16 mouse cellular contexts compared by ENCODE assay signal in genomic region chr7:44519240-44519913, GRCm38 (mm10). TPM values are rescaled to one million over a fixed set of nuclear protein-coding genes. Genes with fewer than 3 reads are reported as not detected.
A peak's percentile ranks its signal among the peaks of the same experiment; 100 is the strongest.
DNase-seq lines count a peak whose midpoint lies in the region; ATAC-seq and TF ChIP-seq lines count a peak whose summit lies in the region.
"Had no signal": no experiment of that assay in that cellular context is flagged by ENCODE, and none has a peak within 500 bp of the region (broad histone marks: within the 10 kb centered on the region; RNA-seq: fewer than 3 reads in every experiment).

No protein-coding gene starts in this region.

- no peak for TF ChIP-seq EP300 in lung, postnatal 0 days (IDR thresholded peaks at IDR 0.05)

- WGBS in forebrain, postnatal 0 days: 79% methylated on average over 9 of the region's 9 CpGs
- WGBS in forebrain, embryonic 11.5 days: 72% methylated on average over 9 of the region's 9 CpGs
- whole genome bisulfite sequencing in lung, postnatal 0 days: 61% methylated on average over 9 of the region's 9 CpGs
- WGBS in forebrain, embryonic 14.5 days: 72% methylated on average over 9 of the region's 9 CpGs

- no peaks in the 10 kb centered on the region for H3K36me3 ChIP-seq in forebrain, postnatal 0 days (ENCODE audit: insufficient read depth)
- no peaks in the 10 kb centered on the region for H3K36me3 ChIP-seq in forebrain, embryonic 11.5 days (ENCODE audit: control insufficient read depth, insufficient read depth, low read length)
- H3K36me3 ChIP-seq in lung, postnatal 0 days (ENCODE audit: insufficient read depth, low read length): no peaks in the 10 kb centered on the region
- no peaks in the 10 kb centered on the region for H3K36me3 ChIP-seq in forebrain, embryonic 14.5 days (ENCODE audit: control insufficient read depth, insufficient read depth, low read length)
- H3K36me3 ChIP-seq: liver, embryonic 13.5 days; midbrain, embryonic 12.5 days had no signal

- ATAC-seq in forebrain, postnatal 0 days: no peak
- ATAC-seq in forebrain, embryonic 11.5 days (replicated peaks; ENCODE audit: low FRiP score): no peak
- no peak for ATAC-seq in lung, postnatal 0 days
- no peak for ATAC-seq in forebrain, embryonic 14.5 days

- no peaks in the 10 kb centered on the region; the same call in 1 of the 2 replicates for H3K27me3 ChIP-seq in forebrain, postnatal 0 days (ENCODE audit: insufficient read depth, low read length)
- H3K27me3 ChIP-seq in forebrain, embryonic 11.5 days (ENCODE audit: control insufficient read depth, insufficient read depth, low read length): peaks cover 3% of the 10 kb centered on the region; the same call in 1 of the 2 replicates
- H3K27me3 ChIP-seq in lung, postnatal 0 days (replicated peaks; ENCODE audit: insufficient read depth, low read length): 0 out of 2 replicates have a peak, but pooled peaks cover 8% of the 10 kb centered on the region
- peaks cover 8% of the 10 kb centered on the region; the same call in 1 of the 2 replicates for H3K27me3 ChIP-seq in forebrain, embryonic 14.5 days (replicated peaks; ENCODE audit: control insufficient read depth, insufficient read depth, low read length)

- no peak for DNase-seq in forebrain, postnatal 0 days
- DNase-seq in forebrain, embryonic 11.5 days (ENCODE audit: low spot score): no peak
- DNase-seq in lung, postnatal 0 days (ENCODE audit: low spot score): no peak
- DNase-seq in lung, postnatal 10 days: no peak
- peak; percentile 85 for DNase-seq in ZHBTc4 (ENCODE audit: low read depth, low spot score)
- peak; percentile 26 for DNase-seq in retina, embryonic 14.5 days (ENCODE audit: low spot score)
- no peak for DNase-seq in forebrain, embryonic 14.5 days (ENCODE audit: low spot score)
- DNase-seq in kidney, postnatal 4 days: no peak
- DNase-seq: adrenal gland, postnatal 36 days; heart, postnatal 10 days; kidney, adult 11 months; liver, embryonic 13.5 days had no signal

- H3K4me2 ChIP-seq in forebrain, postnatal 0 days (ENCODE audit: low read depth): no peak overlapping the region
- H3K4me2 ChIP-seq in forebrain, embryonic 11.5 days (ENCODE audit: low read depth, low read length, severe bottlenecking): no peak overlapping the region
- no peak overlapping the region for H3K4me2 ChIP-seq in lung, postnatal 0 days (replicated peaks; ENCODE audit: low read depth, low read length)
- H3K4me2 ChIP-seq in forebrain, embryonic 14.5 days (ENCODE audit: low read length): no peak overlapping the region
- H3K4me2 ChIP-seq: liver, embryonic 13.5 days; midbrain, embryonic 12.5 days had no signal

- no peak overlapping the region for H3K9ac ChIP-seq in forebrain, postnatal 0 days
- no peak overlapping the region for H3K9ac ChIP-seq in forebrain, embryonic 11.5 days (ENCODE audit: low read length)
- H3K9ac ChIP-seq in lung, postnatal 0 days (replicated peaks; ENCODE audit: low read depth): no peak overlapping the region
- H3K9ac ChIP-seq in forebrain, embryonic 14.5 days (ENCODE audit: low read length): no peak overlapping the region
- H3K9ac ChIP-seq: liver, embryonic 13.5 days; midbrain, embryonic 12.5 days had no signal

- no peaks in the 10 kb centered on the region for H3K9me3 ChIP-seq in forebrain, postnatal 0 days (ENCODE audit: low read length)
- H3K9me3 ChIP-seq in forebrain, embryonic 11.5 days (ENCODE audit: control insufficient read depth, low read length): no peaks in the 10 kb centered on the region
- no peaks in the 10 kb centered on the region for H3K9me3 ChIP-seq in lung, postnatal 0 days (ENCODE audit: low read length)
- H3K9me3 ChIP-seq in forebrain, embryonic 14.5 days (replicated peaks; ENCODE audit: control insufficient read depth, low read length): no peaks in the 10 kb centered on the region
- H3K9me3 ChIP-seq: liver, embryonic 13.5 days; midbrain, embryonic 12.5 days had no signal

- H3K4me1 ChIP-seq in forebrain, postnatal 0 days (ENCODE audit: insufficient read depth): no peaks in the 10 kb centered on the region
- 0 out of 2 replicates have a peak, but pooled peaks cover 3% of the 10 kb centered on the region for H3K4me1 ChIP-seq in forebrain, embryonic 11.5 days (replicated peaks; ENCODE audit: control insufficient read depth, insufficient read depth, low read length)
- 0 out of 2 replicates have a peak, but pooled peaks cover 3% of the 10 kb centered on the region for H3K4me1 ChIP-seq in lung, postnatal 0 days (ENCODE audit: insufficient read depth, low read depth, low read length)
- H3K4me1 ChIP-seq in forebrain, embryonic 14.5 days (ENCODE audit: control insufficient read depth, insufficient read depth, low read length): peaks cover 3% of the 10 kb centered on the region; the same call in 1 of the 2 replicates
- H3K4me1 ChIP-seq: liver, embryonic 13.5 days; midbrain, embryonic 12.5 days had no signal

- peak; percentile 6; the same call in 1 of the 2 replicates for TF ChIP-seq CTCF in forebrain, postnatal 0 days (IDR thresholded peaks at IDR 0.05; ENCODE audit: low read depth)
- peak; percentile 29; the same call in 1 of the 2 replicates for TF ChIP-seq CTCF in lung, postnatal 0 days (IDR thresholded peaks at IDR 0.05)

- no peak overlapping the region for H3K27ac ChIP-seq in forebrain, postnatal 0 days (ENCODE audit: low read depth, low read length)
- no peak overlapping the region for H3K27ac ChIP-seq in forebrain, embryonic 11.5 days (ENCODE audit: low read depth, low read length)
- H3K27ac ChIP-seq in lung, postnatal 0 days (ENCODE audit: low read length): no peak overlapping the region
- H3K27ac ChIP-seq in forebrain, embryonic 14.5 days (ENCODE audit: low read depth, low read length): no peak overlapping the region
- H3K27ac ChIP-seq: liver, embryonic 13.5 days; midbrain, embryonic 12.5 days had no signal

- no peak overlapping the region for H3K4me3 ChIP-seq in forebrain, postnatal 0 days (ENCODE audit: low read depth, low read length)
- no peak overlapping the region for H3K4me3 ChIP-seq in forebrain, embryonic 11.5 days (ENCODE audit: low read depth, low read length)
- no peak overlapping the region for H3K4me3 ChIP-seq in lung, postnatal 0 days (ENCODE audit: low read depth, low read length)
- no peak overlapping the region for H3K4me3 ChIP-seq in forebrain, embryonic 14.5 days (ENCODE audit: low read depth, low read length)
- H3K4me3 ChIP-seq: erythroblast, embryonic 14.5 days; liver, embryonic 13.5 days; midbrain, embryonic 12.5 days had no signal

RNA-seq across cellular contexts. Expression of gene Mybpc2, which starts 5.1 kb away (rescaled TPM):
- total RNA-seq in forebrain, postnatal 0 days (2014; rRNA removed): 0.15 and 0.33 TPM in 2 replicates
- polyA plus RNA-seq in forebrain, postnatal 0 days (2015; fragmentation: Nextera tagmentation; extraction: Ambion mirVana): 0.15 and 0.29 TPM in 2 replicates
- 0.23 TPM in 1 of 2 replicates, not detected in the other for polyA plus RNA-seq in forebrain, embryonic 11.5 days (2014; fragmentation: Nextera tagmentation; extraction: Ambion mirVana)
- 0.37 and 0.46 TPM in 2 replicates for polyA plus RNA-seq in lung, postnatal 0 days (2015; fragmentation: Nextera tagmentation; extraction: Ambion mirVana)
- 0.10 TPM in 2 replicates for polyA plus RNA-seq in forebrain, embryonic 14.5 days (2014; fragmentation: Nextera tagmentation; extraction: Ambion mirVana)
- total RNA-seq: adrenal gland, postnatal 36 days; layer of hippocampus, postnatal 25 days had no signal
- polyA plus RNA-seq: erythroblast, embryonic 14.5 days; liver, embryonic 13.5 days had no signal

RNA-seq across cellular contexts. Expression of gene Spib, which starts 12.5 kb away (rescaled TPM):
- total RNA-seq in forebrain, postnatal 0 days (2014; rRNA removed): 0.05 TPM in 1 of 2 replicates, not detected in the other
- polyA plus RNA-seq in forebrain, postnatal 0 days (2015; fragmentation: Nextera tagmentation; extraction: Ambion mirVana): not detected in 2 replicates
- 0.13 and 0.23 TPM in 2 replicates for polyA plus RNA-seq in forebrain, embryonic 11.5 days (2014; fragmentation: Nextera tagmentation; extraction: Ambion mirVana)
- polyA plus RNA-seq in lung, postnatal 0 days (2015; fragmentation: Nextera tagmentation; extraction: Ambion mirVana): 0.72 and 1.2 TPM in 2 replicates
- polyA plus RNA-seq in forebrain, embryonic 14.5 days (2014; fragmentation: Nextera tagmentation; extraction: Ambion mirVana): not detected in 2 replicates
- total RNA-seq: gastrocnemius, adult 8-10 months had no signal
- polyA plus RNA-seq: midbrain, embryonic 12.5 days had no signal

RNA-seq across cellular contexts. Expression of gene Fam71e1, which starts 23.0 kb away (rescaled TPM):
- 21.1 and 22.0 TPM in 2 replicates for total RNA-seq in forebrain, postnatal 0 days (2014; rRNA removed)
- 23.1 and 27.2 TPM in 2 replicates for polyA plus RNA-seq in forebrain, postnatal 0 days (2015; fragmentation: Nextera tagmentation; extraction: Ambion mirVana)
- polyA plus RNA-seq in forebrain, embryonic 11.5 days (2014; fragmentation: Nextera tagmentation; extraction: Ambion mirVana): 22.3 and 25.3 TPM in 2 replicates
- 11.4 and 12.0 TPM in 2 replicates for polyA plus RNA-seq in lung, postnatal 0 days (2015; fragmentation: Nextera tagmentation; extraction: Ambion mirVana)
- 13.0 and 24.0 TPM in 2 replicates for polyA plus RNA-seq in forebrain, embryonic 14.5 days (2014; fragmentation: Nextera tagmentation; extraction: Ambion mirVana)

RNA-seq across cellular contexts. Expression of gene Emc10, which starts 23.0 kb away (rescaled TPM):
- 212 and 238 TPM in 2 replicates for total RNA-seq in forebrain, postnatal 0 days (2014; rRNA removed)
- 168 and 171 TPM in 2 replicates for polyA plus RNA-seq in forebrain, postnatal 0 days (2015; fragmentation: Nextera tagmentation; extraction: Ambion mirVana)
- polyA plus RNA-seq in forebrain, embryonic 11.5 days (2014; fragmentation: Nextera tagmentation; extraction: Ambion mirVana): 115 and 124 TPM in 2 replicates
- 59.3 and 69.2 TPM in 2 replicates for polyA plus RNA-seq in lung, postnatal 0 days (2015; fragmentation: Nextera tagmentation; extraction: Ambion mirVana)
- polyA plus RNA-seq in forebrain, embryonic 14.5 days (2014; fragmentation: Nextera tagmentation; extraction: Ambion mirVana): 147 and 154 TPM in 2 replicates

RNA-seq across cellular contexts. Expression of gene Pold1, which starts 29.3 kb away (rescaled TPM):
- 14.1 and 16.2 TPM in 2 replicates for total RNA-seq in forebrain, postnatal 0 days (2014; rRNA removed)
- polyA plus RNA-seq in forebrain, postnatal 0 days (2015; fragmentation: Nextera tagmentation; extraction: Ambion mirVana): 14.2 and 14.3 TPM in 2 replicates
- 124 and 133 TPM in 2 replicates for polyA plus RNA-seq in forebrain, embryonic 11.5 days (2014; fragmentation: Nextera tagmentation; extraction: Ambion mirVana)
- 13.5 and 17.5 TPM in 2 replicates for polyA plus RNA-seq in lung, postnatal 0 days (2015; fragmentation: Nextera tagmentation; extraction: Ambion mirVana)
- 32.6 and 33.0 TPM in 2 replicates for polyA plus RNA-seq in forebrain, embryonic 14.5 days (2014; fragmentation: Nextera tagmentation; extraction: Ambion mirVana)

Comparison
In these comparisons a context has a peak if more than half of its experiments do, and no peak if none do; other contexts are left out.
1. DNase-seq: peak in ZHBTc4 (single experiment) and retina, embryonic 14.5 days (single experiment); none in forebrain, postnatal 0 days (single experiment), forebrain, embryonic 11.5 days (single experiment), lung, postnatal 0 days (single experiment), lung, postnatal 10 days (single experiment), forebrain, embryonic 14.5 days (single experiment) and kidney, postnatal 4 days (0 of 2).